In genomic region chr7:68594017-68594386, GRCm38 (mm10) we compare ENCODE assay signal across 20 mouse cellular contexts.
DNase-seq lines count a peak whose midpoint lies in the region; ATAC-seq and TF ChIP-seq lines count a peak whose summit lies in the region.
"Had no signal": no experiment of that assay in that cellular context is flagged by ENCODE, and none has a peak within 500 bp of the region (broad histone marks: within the 10 kb centered on the region; RNA-seq: fewer than 3 reads in every experiment).

No protein-coding gene starts in this region.

- H3K4me2 ChIP-seq in kidney, embryonic 14.5 days (replicated peaks; ENCODE audit: low read depth, low read length): 0 out of 2 replicates have a peak overlapping the region, but pooled peaks have one; percentile 8
- H3K4me2 ChIP-seq in midbrain, embryonic 12.5 days (replicated peaks): peak overlapping the region; percentile 14; the same call in 1 of the 2 replicates
- H3K4me2 ChIP-seq in hindbrain, postnatal 0 days (ENCODE audit: low read depth, low read length): peak overlapping the region; percentile 19
- peak overlapping the region; percentile 28 for H3K4me2 ChIP-seq in midbrain, embryonic 16.5 days (ENCODE audit: low read length)
- H3K4me2 ChIP-seq: embryonic facial prominence, embryonic 12.5 days; forebrain, embryonic 15.5 days had no signal

- no peak for DNase-seq in kidney, postnatal 36 days
- DNase-seq in midbrain, embryonic 10.5 days (ENCODE audit: low spot score): no peak
- DNase-seq in hindbrain, postnatal 0 days (ENCODE audit: low spot score): no peak
- no peak for DNase-seq in frontal cortex, adult 2 months (ENCODE audit: extremely low spot score in 1 of 2, low spot score in 1 of 2)
- no peak for DNase-seq in gastrocnemius, postnatal 14 days
- DNase-seq: adrenal gland, adult 8-10 months; cerebellum, adult 8-10 months; gastrocnemius, adult 2 months; heart, adult 18-20 months; kidney, adult 2 months; liver; lung, postnatal 14 days; right cerebral cortex, postnatal 4 days had no signal

- peaks cover 3% of the 10 kb centered on the region; the same call in 1 of the 2 replicates for H3K4me1 ChIP-seq in kidney, embryonic 14.5 days (ENCODE audit: control insufficient read depth, insufficient read depth, low read length)
- peaks cover 6% of the 10 kb centered on the region; the same call in 1 of the 2 replicates for H3K4me1 ChIP-seq in midbrain, embryonic 12.5 days
- H3K4me1 ChIP-seq in midbrain, embryonic 10.5 days: peaks cover 12% of the 10 kb centered on the region; the same call in 1 of the 2 replicates
- no peaks in the 10 kb centered on the region for H3K4me1 ChIP-seq in hindbrain, postnatal 0 days (ENCODE audit: insufficient read depth, low read length)
- H3K4me1 ChIP-seq in midbrain, embryonic 16.5 days (ENCODE audit: control insufficient read depth, insufficient read depth, low read length): peaks cover 2% of the 10 kb centered on the region; the same call in 1 of the 2 replicates
- H3K4me1 ChIP-seq: embryonic facial prominence, embryonic 12.5 days had no signal

- intact Hi-C loops in gastrocnemius, postnatal 14 days (cut with DNase I; ENCODE audit: low total_unique reads): no loop called here

- H3K9me3 ChIP-seq in kidney, embryonic 14.5 days (ENCODE audit: control insufficient read depth, low read length): no peaks in the 10 kb centered on the region
- H3K9me3 ChIP-seq in midbrain, embryonic 12.5 days: no peaks in the 10 kb centered on the region
- no peaks in the 10 kb centered on the region for H3K9me3 ChIP-seq in midbrain, embryonic 10.5 days (replicated peaks)
- H3K9me3 ChIP-seq in hindbrain, postnatal 0 days (ENCODE audit: low read length): no peaks in the 10 kb centered on the region
- H3K9me3 ChIP-seq in midbrain, embryonic 16.5 days (replicated peaks; ENCODE audit: control insufficient read depth, low read length, poor library complexity, severe bottlenecking): no peaks in the 10 kb centered on the region
- H3K9me3 ChIP-seq: embryonic facial prominence, embryonic 12.5 days; forebrain, embryonic 15.5 days had no signal

- H3K9ac ChIP-seq in kidney, embryonic 14.5 days (ENCODE audit: low read depth, low read length): no peak overlapping the region
- no peak overlapping the region for H3K9ac ChIP-seq in midbrain, embryonic 12.5 days (replicated peaks)
- H3K9ac ChIP-seq in hindbrain, postnatal 0 days (replicated peaks; ENCODE audit: low read length): no peak overlapping the region
- H3K9ac ChIP-seq in midbrain, embryonic 16.5 days (ENCODE audit: low read depth, low read length): no peak overlapping the region
- H3K9ac ChIP-seq: embryonic facial prominence, embryonic 12.5 days; forebrain, embryonic 15.5 days had no signal

- no peaks in the 10 kb centered on the region for H3K36me3 ChIP-seq in kidney, embryonic 14.5 days (ENCODE audit: control insufficient read depth, insufficient read depth, low read length)
- H3K36me3 ChIP-seq in midbrain, embryonic 12.5 days: no peaks in the 10 kb centered on the region
- no peaks in the 10 kb centered on the region for H3K36me3 ChIP-seq in midbrain, embryonic 10.5 days
- no peaks in the 10 kb centered on the region for H3K36me3 ChIP-seq in hindbrain, postnatal 0 days (ENCODE audit: insufficient read depth, low read length)
- no peaks in the 10 kb centered on the region for H3K36me3 ChIP-seq in midbrain, embryonic 16.5 days (ENCODE audit: control insufficient read depth, insufficient read depth, low read length)
- H3K36me3 ChIP-seq: embryonic facial prominence, embryonic 12.5 days; forebrain, embryonic 15.5 days had no signal

- no peaks in the 10 kb centered on the region for H3K27me3 ChIP-seq in kidney, embryonic 14.5 days (ENCODE audit: control insufficient read depth, insufficient read depth, low read length)
- H3K27me3 ChIP-seq in midbrain, embryonic 12.5 days: peaks cover 78% of the 10 kb centered on the region
- peaks cover 39% of the 10 kb centered on the region; the same call in 1 of the 2 replicates for H3K27me3 ChIP-seq in midbrain, embryonic 10.5 days (ENCODE audit: low read depth, poor library complexity, severe bottlenecking)
- no peaks in the 10 kb centered on the region for H3K27me3 ChIP-seq in hindbrain, postnatal 0 days (ENCODE audit: insufficient read depth, low read length)
- H3K27me3 ChIP-seq in midbrain, embryonic 16.5 days (ENCODE audit: control insufficient read depth, insufficient read depth, low read depth, low read length): peaks cover 4% of the 10 kb centered on the region
- H3K27me3 ChIP-seq: embryonic facial prominence, embryonic 12.5 days; forebrain, embryonic 15.5 days had no signal

- 48% methylated on average over 4 of the region's 4 CpGs for WGBS in kidney, embryonic 14.5 days
- WGBS in midbrain, embryonic 12.5 days: 67% methylated on average over 4 of the region's 4 CpGs
- WGBS in midbrain, embryonic 10.5 days: 92% methylated on average over 4 of the region's 4 CpGs
- 62% methylated on average over 4 of the region's 4 CpGs for WGBS in hindbrain, postnatal 0 days
- 43% methylated on average over 4 of the region's 4 CpGs for WGBS in midbrain, embryonic 16.5 days

- H3K27ac ChIP-seq in kidney, embryonic 14.5 days (ENCODE audit: low read depth, low read length): no peak overlapping the region
- no peak overlapping the region for H3K27ac ChIP-seq in midbrain, embryonic 12.5 days (replicated peaks)
- H3K27ac ChIP-seq in midbrain, embryonic 10.5 days (replicated peaks): no peak overlapping the region
- H3K27ac ChIP-seq in hindbrain, postnatal 0 days: no peak overlapping the region
- H3K27ac ChIP-seq in midbrain, embryonic 16.5 days (ENCODE audit: low read length): no peak overlapping the region
- H3K27ac ChIP-seq: embryonic facial prominence, embryonic 12.5 days; forebrain, embryonic 15.5 days; gastrocnemius, adult 2 months; layer of hippocampus, adult 2 months; stomach, postnatal 0 days had no signal

- no peak for TF ChIP-seq CTCF in hindbrain, postnatal 0 days (IDR thresholded peaks at IDR 0.05; ENCODE audit: low read depth)

- no peak; the same call in 1 of the 2 replicates for ATAC-seq in kidney, embryonic 14.5 days (ENCODE audit: low FRiP score, low TSS enrichment)
- no peak for ATAC-seq in midbrain, embryonic 12.5 days (ENCODE audit: low FRiP score, low read depth)
- ATAC-seq in hindbrain, postnatal 0 days: 0 out of 2 replicates have a peak, but pooled peaks have one; percentile 7
- ATAC-seq in midbrain, embryonic 16.5 days: no peak

- H3K4me3 ChIP-seq in kidney, embryonic 14.5 days (ENCODE audit: low read length): no peak overlapping the region
- no peak overlapping the region for H3K4me3 ChIP-seq in midbrain, embryonic 12.5 days
- no peak overlapping the region for H3K4me3 ChIP-seq in midbrain, embryonic 10.5 days
- H3K4me3 ChIP-seq in hindbrain, postnatal 0 days (ENCODE audit: low read length): no peak overlapping the region
- H3K4me3 ChIP-seq in midbrain, embryonic 16.5 days (ENCODE audit: low read depth, low read length): no peak overlapping the region
- H3K4me3 ChIP-seq: embryonic facial prominence, embryonic 12.5 days; forebrain, embryonic 15.5 days; gastrocnemius, adult 2 months; layer of hippocampus, adult 2 months had no signal
